19 mouse cellular contexts compared by ENCODE assay signal in the genomic region with DNA sequence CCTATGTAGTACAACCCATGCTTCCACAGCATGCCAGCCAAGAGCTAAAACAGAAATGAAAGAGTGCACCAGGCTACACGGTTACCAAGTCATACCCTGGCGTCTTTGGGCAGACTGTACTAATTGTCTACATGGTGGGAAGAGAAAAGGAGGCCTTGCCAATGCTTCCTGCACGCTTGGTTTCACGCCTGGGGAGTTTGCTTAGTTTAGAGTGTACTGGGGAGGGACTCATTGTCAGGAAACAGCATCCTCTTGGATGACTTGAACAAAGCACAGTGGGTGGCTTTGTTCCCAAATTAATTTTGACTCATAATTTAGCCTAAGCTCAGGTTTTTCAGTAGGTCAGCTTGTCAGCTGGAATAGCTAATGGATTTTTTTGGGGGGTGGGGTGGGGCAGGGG.
A peak's percentile ranks its signal among the peaks of the same experiment; 100 is the strongest.
DNase-seq lines count a peak whose midpoint lies in the region; ATAC-seq and TF ChIP-seq lines count a peak whose summit lies in the region.
"Had no signal": no experiment of that assay in that cellular context is flagged by ENCODE, and none has a peak within 500 bp of the region (broad histone marks: within the 10 kb centered on the region; RNA-seq: fewer than 3 reads in every experiment).

No protein-coding gene starts in this region.

- peaks cover 2% of the 10 kb centered on the region for H3K4me1 ChIP-seq in olfactory bulb, adult 2 months (ENCODE audit: control insufficient read depth, insufficient read depth, low read length)
- H3K4me1 ChIP-seq: embryonic facial prominence, embryonic 13.5 days; hindbrain, embryonic 15.5 days; neural tube, embryonic 13.5 days had no signal

- TF ChIP-seq CTCF in Patski (IDR thresholded peaks at IDR 0.05), result no peak
- TF ChIP-seq CTCF in olfactory bulb, adult 2 months (IDR thresholded peaks at IDR 0.05; ENCODE audit: insufficient read depth, low read depth, low read length), result no peak

- H3K27ac ChIP-seq in olfactory bulb, adult 2 months (ENCODE audit: insufficient read depth, low read depth, low read length), result peak overlapping the region; percentile 4; the same call in 1 of the 2 replicates
- H3K27ac ChIP-seq: embryonic facial prominence, embryonic 13.5 days; forebrain, embryonic 10.5 days; hindbrain, embryonic 15.5 days; kidney, postnatal 0 days; midbrain, embryonic 10.5 days; neural tube, embryonic 13.5 days had no signal

- H3K4me3 ChIP-seq in olfactory bulb, adult 2 months (ENCODE audit: insufficient read depth, low read depth, low read length), result no peak overlapping the region
- H3K4me3 ChIP-seq: embryonic facial prominence, embryonic 13.5 days; forebrain, embryonic 10.5 days; hindbrain, embryonic 15.5 days; midbrain, embryonic 10.5 days; neural tube, embryonic 13.5 days had no signal

- in situ Hi-C loops in Patski (cut with MboI; ENCODE audit: low pct_unique_long_range_greater_than_20kb), result no loop called here

- ATAC-seq in frontal cortex, adult (ENCODE audit: low TSS enrichment), result peak; percentile 12; the same call in 1 of the 2 replicates
- no peak for ATAC-seq in Patski

- POLR2A ChIA-PET in Patski (lab: Charles Lee), result interaction anchor here (0.7 kb wide), 1 partner anchor 36 kb away, joined by 3 read pairs; no protein-coding TSS in a partner anchor

- whole genome bisulfite sequencing in olfactory bulb, adult 2 months, result 10% methylated on average over 4 of the region's 4 CpGs

- no peaks in the 10 kb centered on the region for H3K27me3 ChIP-seq in Patski
- H3K27me3 ChIP-seq: embryonic facial prominence, embryonic 13.5 days; hindbrain, embryonic 15.5 days; neural tube, embryonic 13.5 days had no signal

- no peak for TF ChIP-seq POLR2A in olfactory bulb, adult 2 months (IDR thresholded peaks at IDR 0.05; ENCODE audit: insufficient read depth, low read depth, low read length)

- DNase-seq in frontal cortex, postnatal 36 days (ENCODE audit: low spot score in 2 of 2), result no peak
- DNase-seq in Patski (ENCODE audit: low read depth, low spot score), result peak; percentile 12
- DNase-seq in cerebellum, adult 18-20 months, result peak; percentile 46 to 63
- DNase-seq in adrenal gland, postnatal 36 days, result no peak
- no peak for DNase-seq in c-Kit-positive CD71-positive TER-119-positive erythroid progenitor cells, embryonic 14.5 days (ENCODE audit: low spot score)
- DNase-seq: B cell, adult 2 months; kidney, adult 11 months; liver; lung, adult 18-20 months; lung, postnatal 36 days; thymus, postnatal 36 days had no signal

- CTCF ChIA-PET in Patski (lab: Charles Lee), result interaction anchor here (1.0 to 1.5 kb wide), 2 partner anchors 10 to 38 kb away, joined by 3 read pairs; no protein-coding TSS in a partner anchor

Comparison
In these comparisons a context has a peak if more than half of its experiments do, and no peak if none do; other contexts are left out.
1. DNase-seq: peak in Patski (single experiment) and cerebellum, adult 18-20 months (2 of 2); none in frontal cortex, postnatal 36 days (0 of 2), adrenal gland, postnatal 36 days (0 of 2) and c-Kit-positive CD71-positive TER-119-positive erythroid progenitor cells, embryonic 14.5 days (single experiment).